Mouse (Mus musculus): ENCODE data around the gene Lars2.

DNA sequence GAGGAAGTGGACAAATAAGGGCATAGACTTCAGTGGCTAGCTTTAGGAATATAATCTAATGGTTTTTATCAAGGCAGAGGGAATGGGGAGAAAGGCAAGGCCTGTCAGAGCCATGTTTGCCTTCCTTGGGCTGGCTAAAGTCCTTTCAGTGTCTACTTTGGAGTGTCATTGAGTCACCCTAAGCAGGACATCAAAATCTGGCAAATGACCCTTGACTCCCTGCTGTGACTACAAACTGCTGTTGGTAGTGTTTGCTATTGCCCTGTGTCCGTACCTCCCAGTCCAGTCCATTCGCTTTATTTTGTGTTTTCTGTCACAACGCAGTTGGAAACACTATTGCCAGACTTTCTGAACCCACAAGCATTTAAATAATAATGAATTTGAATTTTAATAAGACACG, 63.1 kb downstream of the Lars2 start:
- TF ChIP-seq GATA1 (IDR thresholded peaks at IDR 0.05; ENCODE audit: low read length): no peak
- TF ChIP-seq TAL1 (IDR thresholded peaks at IDR 0.05; ENCODE audit: low read length): no peak
